Mouse (Mus musculus): ENCODE measurements around the gene Osbp. TPM values are rescaled to one million over a fixed set of nuclear protein-coding genes. Genes with fewer than 3 reads are reported as not detected.
"Not testable (repeated sequence)": the region's sequence is repeated elsewhere in the genome, so short reads cannot be mapped to it uniquely, and the experiment has no call there.

Osbp gene
- polyA plus RNA-seq (2012; rRNA removed), result 23.0 and 24.4 TPM in 2 replicates

GRCm38 (mm10) chr19:11965023-11965942 is at the start of gene Osbp:
Gene Osbp (plus strand): TSS chr19:11965941.
- Histone ChIP-seq H3K27me3 (ENCODE audit: control insufficient read depth, insufficient read depth, low read length) (no peaks in the 10 kb centered on the region), H3K36me3 (ENCODE audit: control insufficient read depth, insufficient read depth, low read length) (no peaks in the 10 kb centered on the region), H3K4me3 (ENCODE audit: control insufficient read depth, low read depth, low read length) (peak within 1 kb of the TSS; percentile 76), H3K4me1 (ENCODE audit: control insufficient read depth, insufficient read depth, low read length) (peaks cover 14% of the 10 kb centered on the region), H3K27ac (ENCODE audit: control insufficient read depth, insufficient read depth, low read depth, low read length) (peak within 1 kb of the TSS; percentile 91)
- no peak for TF ChIP-seq CTCF (IDR thresholded peaks at IDR 0.05; ENCODE audit: control insufficient read depth, insufficient read depth, insufficient replicate concordance, low read depth, low read length)
- peak; percentile 57 for TF ChIP-seq POLR2A (IDR thresholded peaks at IDR 0.05; ENCODE audit: control insufficient read depth, low read depth, low read length)

DNA sequence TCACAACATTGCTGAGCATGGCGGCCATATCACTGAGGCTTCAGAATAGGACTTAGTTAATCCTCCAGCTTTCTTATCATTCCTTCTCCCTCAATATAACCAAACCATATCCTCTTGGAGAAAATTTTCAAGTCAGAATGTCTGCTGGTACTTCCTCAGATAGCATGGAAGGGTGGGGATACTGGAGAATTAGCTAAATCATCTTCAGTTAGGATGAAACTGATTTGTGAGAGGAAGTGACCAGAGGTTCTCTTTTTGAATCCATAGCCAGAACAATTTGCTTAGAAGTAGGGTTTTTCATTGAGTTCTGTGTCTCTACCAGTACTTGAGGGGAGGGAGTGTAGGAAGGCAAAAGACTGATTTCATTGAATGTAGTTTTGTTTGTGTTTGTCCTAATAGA is 43.7 kb upstream of the Osbp start:
- peaks cover 2% of the 10 kb centered on the region; the same call in 1 of the 2 replicates for H3K36me3 ChIP-seq (ENCODE audit: control insufficient read depth, insufficient read depth, low read length)
- no peaks in the 10 kb centered on the region for H3K27me3 ChIP-seq (ENCODE audit: control insufficient read depth, insufficient read depth, low read length)
- TF ChIP-seq POLR2A (IDR thresholded peaks at IDR 0.05; ENCODE audit: control insufficient read depth, low read depth, low read length) (no peak), CTCF (IDR thresholded peaks at IDR 0.05; ENCODE audit: control insufficient read depth, insufficient read depth, insufficient replicate concordance, low read depth, low read length) (no peak)

DNA sequence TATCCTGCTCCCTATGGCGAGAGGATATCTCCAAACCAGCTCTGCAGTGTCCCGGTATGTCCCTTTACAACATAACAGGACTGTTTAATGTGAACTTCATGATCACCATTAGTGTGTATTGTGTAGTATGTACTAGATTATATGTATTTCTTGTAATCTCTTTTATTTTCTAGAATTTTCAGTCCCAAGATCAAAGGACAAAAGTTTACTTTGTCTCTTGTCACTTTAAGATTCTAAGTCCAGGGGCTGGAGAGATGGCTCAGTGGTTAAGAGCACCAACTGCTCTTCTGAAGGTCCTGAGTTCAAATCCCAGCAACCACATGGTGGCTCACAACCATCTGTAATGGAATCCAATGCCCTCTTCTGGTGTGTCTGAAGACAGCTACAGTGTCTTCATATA is 43.2 kb upstream of the Osbp start:
- H3K4me1 ChIP-seq (ENCODE audit: control insufficient read depth, insufficient read depth, low read length); H3K27ac ChIP-seq (ENCODE audit: control insufficient read depth, insufficient read depth, low read depth, low read length); H3K27me3 ChIP-seq (ENCODE audit: control insufficient read depth, insufficient read depth, low read length); H3K36me3 ChIP-seq (ENCODE audit: control insufficient read depth, insufficient read depth, low read length); H3K4me3 ChIP-seq (ENCODE audit: control insufficient read depth, low read depth, low read length): not testable (repeated sequence)

More for the DNA sequence above, 43.7 kb upstream of the Osbp start:
- Histone ChIP-seq H3K27ac (ENCODE audit: control insufficient read depth, insufficient read depth, low read depth, low read length) (no peak overlapping the region), H3K4me3 (ENCODE audit: control insufficient read depth, low read depth, low read length) (no peak overlapping the region), H3K4me1 (ENCODE audit: control insufficient read depth, insufficient read depth, low read length) (no peaks in the 10 kb centered on the region)

GRCm38 (mm10) chr19:11926380-11926779 is 39.4 kb upstream of the Osbp start:
- no peaks in the 10 kb centered on the region for H3K4me1 ChIP-seq (ENCODE audit: control insufficient read depth, insufficient read depth, low read length)
- H3K36me3 ChIP-seq (ENCODE audit: control insufficient read depth, insufficient read depth, low read length), result no peaks in the 10 kb centered on the region; the same call in 1 of the 2 replicates
- H3K27ac ChIP-seq (ENCODE audit: control insufficient read depth, insufficient read depth, low read depth, low read length), result no peak overlapping the region
- H3K4me3 ChIP-seq (ENCODE audit: control insufficient read depth, low read depth, low read length), result no peak overlapping the region
- TF ChIP-seq CTCF (IDR thresholded peaks at IDR 0.05; ENCODE audit: control insufficient read depth, insufficient read depth, insufficient replicate concordance, low read depth, low read length), result no peak
- TF ChIP-seq POLR2A (IDR thresholded peaks at IDR 0.05; ENCODE audit: control insufficient read depth, low read depth, low read length), result no peak
- no peaks in the 10 kb centered on the region for H3K27me3 ChIP-seq (ENCODE audit: control insufficient read depth, insufficient read depth, low read length)

- TF ChIP-seq POLR2A (IDR thresholded peaks at IDR 0.05; ENCODE audit: control insufficient read depth, low read depth, low read length) (no peak), CTCF (IDR thresholded peaks at IDR 0.05; ENCODE audit: control insufficient read depth, insufficient read depth, insufficient replicate concordance, low read depth, low read length) (no peak)
- Histone ChIP-seq H3K4me3 (ENCODE audit: control insufficient read depth, low read depth, low read length) (no peak overlapping the region), H3K36me3 (ENCODE audit: control insufficient read depth, insufficient read depth, low read length) (no peaks in the 10 kb centered on the region), H3K27me3 (ENCODE audit: control insufficient read depth, insufficient read depth, low read length) (no peaks in the 10 kb centered on the region), H3K4me1 (ENCODE audit: control insufficient read depth, insufficient read depth, low read length) (no peaks in the 10 kb centered on the region), H3K27ac (ENCODE audit: control insufficient read depth, insufficient read depth, low read depth, low read length) (no peak overlapping the region)
Observed at GRCm38 (mm10) chr19:11928025-11928748, 37.6 kb upstream of the Osbp start.

DNA sequence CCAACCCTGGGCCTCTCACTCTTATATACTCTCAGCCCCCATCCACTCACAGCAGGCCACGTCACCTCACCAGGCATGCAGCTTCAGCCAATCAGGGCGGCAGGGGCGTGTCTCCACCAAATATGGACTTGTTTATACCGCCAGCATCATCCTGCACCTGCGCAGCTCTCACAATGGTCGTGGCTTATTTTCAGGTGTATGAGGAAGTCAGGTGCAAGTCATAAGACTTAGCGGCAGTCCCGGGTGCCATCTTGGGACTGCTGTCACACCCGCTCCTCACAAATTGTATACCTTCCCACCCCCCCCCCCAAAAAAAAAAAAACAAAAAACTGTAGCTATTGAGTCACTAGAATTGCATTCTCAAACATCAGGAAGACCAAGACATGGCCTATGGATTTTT is 19.3 kb upstream of the Osbp start:
- not testable (repeated sequence) for H3K36me3 ChIP-seq (ENCODE audit: control insufficient read depth, insufficient read depth, low read length); H3K27ac ChIP-seq (ENCODE audit: control insufficient read depth, insufficient read depth, low read depth, low read length); H3K27me3 ChIP-seq (ENCODE audit: control insufficient read depth, insufficient read depth, low read length)

DNA sequence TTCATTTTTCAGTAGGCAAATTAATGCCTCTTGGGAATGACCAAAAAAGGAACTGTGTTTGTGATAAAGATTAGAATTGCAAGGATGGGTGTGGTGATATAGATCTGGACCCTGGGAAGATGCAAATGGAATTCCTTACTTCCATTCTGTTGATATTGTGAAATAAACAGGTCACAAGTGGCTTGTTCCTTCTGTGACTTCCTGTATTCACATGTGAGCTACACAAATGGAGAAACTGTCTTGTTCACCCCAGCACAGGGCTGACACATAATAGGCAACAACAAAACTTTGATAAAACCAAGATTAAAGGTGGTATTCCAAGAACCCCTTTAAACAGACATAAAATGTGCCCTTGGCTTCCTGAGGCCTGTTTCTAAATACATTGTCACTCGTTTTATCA is 15.9 kb upstream of the Osbp start:
- H3K36me3 ChIP-seq (ENCODE audit: control insufficient read depth, insufficient read depth, low read length), result no peaks in the 10 kb centered on the region
- no peak overlapping the region for H3K27ac ChIP-seq (ENCODE audit: control insufficient read depth, insufficient read depth, low read depth, low read length)
- no peak for TF ChIP-seq CTCF (IDR thresholded peaks at IDR 0.05; ENCODE audit: control insufficient read depth, insufficient read depth, insufficient replicate concordance, low read depth, low read length)
- no peak for TF ChIP-seq POLR2A (IDR thresholded peaks at IDR 0.05; ENCODE audit: control insufficient read depth, low read depth, low read length)

More for the DNA sequence above, 19.3 kb upstream of the Osbp start:
- H3K4me1 ChIP-seq (ENCODE audit: control insufficient read depth, insufficient read depth, low read length); H3K4me3 ChIP-seq (ENCODE audit: control insufficient read depth, low read depth, low read length): not testable (repeated sequence)

More for the DNA sequence above, 15.9 kb upstream of the Osbp start:
- Histone ChIP-seq H3K4me1 (ENCODE audit: control insufficient read depth, insufficient read depth, low read length) (no peaks in the 10 kb centered on the region), H3K27me3 (ENCODE audit: control insufficient read depth, insufficient read depth, low read length) (no peaks in the 10 kb centered on the region), H3K4me3 (ENCODE audit: control insufficient read depth, low read depth, low read length) (no peak overlapping the region)
